Mouse (Mus musculus) CH12.LX (cell line): ENCODE data around the gene Espn. TPM values are rescaled to one million over a fixed set of nuclear protein-coding genes. Genes with fewer than 3 reads are reported as not detected.
A peak's percentile ranks its signal among the peaks of the same experiment; 100 is the strongest.

Experiments
- DNase-seq: peaks from one replicate; pipeline ENCODE4 v3.0.0-alpha.2; 2013; ENCODE audit errors: extremely low read depth
- H3K27ac ChIP-seq: 2 replicates; pipeline ENCODE4 v1.5.1; 2012; ENCODE audit warnings: low read depth, mild to moderate bottlenecking, control low read depth, moderate library complexity; ENCODE audit not compliant: insufficient read depth
- H3K27me3 ChIP-seq: replicated peaks from 2 replicates; pipeline ENCODE3; 2012; ENCODE audit warnings: inconsistent platforms
- H3K36me3 ChIP-seq, 2 experiments: replicated peaks in 1 of 2; 2 replicates each; pipeline versions ENCODE3 to v1.6.1; 2012; ENCODE audit warnings: inconsistent platforms in 1 of 2, low read length in 1 of 2, mild to moderate bottlenecking in 1 of 2, mixed read lengths in 1 of 2, moderate library complexity in 1 of 2; ENCODE audit not compliant: control insufficient read depth in 1 of 2, insufficient read depth in 1 of 2
- H3K4me1 ChIP-seq, 2 experiments: 2 replicates each; pipeline ENCODE4 v1.6.1; 2012; ENCODE audit warnings: inconsistent platforms in 1 of 2, moderate library complexity in 1 of 2; ENCODE audit not compliant: insufficient read depth in 2 of 2, control insufficient read depth in 1 of 2
- H3K4me2 ChIP-seq: 2 replicates; pipeline ENCODE4 v1.6.1; 2012; ENCODE audit warnings: low read depth, mild to moderate bottlenecking, control low read depth; ENCODE audit not compliant: poor library complexity, insufficient read depth, severe bottlenecking
- H3K4me3 ChIP-seq, 3 experiments: fragments of 150-350 bp in 1 of 3; sonication (generic) in 1 of 3; replicated peaks in 1 of 3; 2 replicates each; pipeline versions ENCODE3 to v1.5.1; 2011 to 2012; ENCODE audit warnings: low read depth in 2 of 3, low read length in 2 of 3, mild to moderate bottlenecking in 2 of 3, moderate library complexity in 2 of 3, control low read depth in 1 of 3, improper control_type of control experiment in 1 of 3, inconsistent platforms in 1 of 3, mixed read lengths in 1 of 3; ENCODE audit not compliant: poor library complexity in 1 of 3
- H3K79me2 ChIP-seq: replicated peaks from 2 replicates; pipeline ENCODE4 v1.6.1; 2012; ENCODE audit warnings: mild to moderate bottlenecking, moderate library complexity; ENCODE audit not compliant: control insufficient read depth, poor library complexity, insufficient read depth, severe bottlenecking; ENCODE audit errors: extremely low read depth
- H3K9ac ChIP-seq: 2 replicates; pipeline ENCODE4 v1.6.1; 2012; ENCODE audit warnings: low read depth, mild to moderate bottlenecking, control low read depth, moderate library complexity; ENCODE audit not compliant: insufficient read depth
- H3K9me3 ChIP-seq: replicated peaks from 2 replicates; pipeline ENCODE3; 2012; ENCODE audit warnings: low read length, inconsistent platforms, mixed read lengths
- BHLHE40 ChIP-seq: IDR thresholded peaks from 2 replicates; pipeline ENCODE4 v1.6.1; 2011; ENCODE audit warnings: mild to moderate bottlenecking, low read depth, low read length, improper control_type of control experiment
- CHD1 ChIP-seq: IDR thresholded peaks from 2 replicates; pipeline ENCODE4 v1.6.1; 2012; ENCODE audit warnings: low read depth, low read length, improper control_type of control experiment, inconsistent platforms
- CHD2 ChIP-seq: IDR thresholded peaks from 2 replicates; pipeline ENCODE4 v1.6.1; 2011; ENCODE audit warnings: low read length, improper control_type of control experiment
- CTCF ChIP-seq, 2 experiments: IDR thresholded peaks in 1 of 2; conservative IDR thresholded peaks in 1 of 2; 2 replicates each; pipeline ENCODE4 v1.5.1; 2011 to 2012; ENCODE audit warnings: low read depth in 2 of 2, low read length in 2 of 2, improper control_type of control experiment in 1 of 2, inconsistent platforms in 1 of 2, mild to moderate bottlenecking in 1 of 2, moderate library complexity in 1 of 2
- ELF1 ChIP-seq: IDR thresholded peaks from 2 replicates; pipeline ENCODE4 v1.6.1; 2014; ENCODE audit warnings: low read depth, mild to moderate bottlenecking, inconsistent platforms, low read length, improper control_type of control experiment
- EP300 ChIP-seq: IDR thresholded peaks from 2 replicates; pipeline ENCODE4 v1.6.1; 2011; ENCODE audit warnings: low read length, improper control_type of control experiment
- ETS1 ChIP-seq: conservative IDR thresholded peaks from 2 replicates; pipeline ENCODE4 v1.6.1; 2012; ENCODE audit warnings: low read depth, mild to moderate bottlenecking, inconsistent platforms, low read length, improper control_type of control experiment, moderate library complexity
- IRF4 ChIP-seq: IDR thresholded peaks from 2 replicates; pipeline ENCODE4 v1.6.1; 2014; ENCODE audit warnings: low read depth, mild to moderate bottlenecking, inconsistent platforms, low read length, improper control_type of control experiment
- JUND ChIP-seq: conservative IDR thresholded peaks from 2 replicates; pipeline ENCODE4 v1.6.1; 2011; ENCODE audit warnings: low read depth, low read length, improper control_type of control experiment
- KAT2A ChIP-seq: IDR thresholded peaks from 2 replicates; pipeline ENCODE4 v1.6.1; 2012; ENCODE audit warnings: low read length, improper control_type of control experiment, inconsistent platforms; ENCODE audit not compliant: insufficient replicate concordance
- MAFK ChIP-seq: IDR thresholded peaks from 2 replicates; pipeline ENCODE4 v1.6.1; 2011; ENCODE audit warnings: low read length, improper control_type of control experiment; ENCODE audit not compliant: insufficient replicate concordance
- MAZ ChIP-seq: IDR thresholded peaks from 2 replicates; pipeline ENCODE4 v1.6.1; 2012; ENCODE audit warnings: low read depth, mild to moderate bottlenecking, inconsistent platforms, low read length, improper control_type of control experiment, moderate library complexity
- NRF1 ChIP-seq: IDR thresholded peaks from 2 replicates; pipeline ENCODE4 v1.6.1; 2014; ENCODE audit warnings: low read depth, mild to moderate bottlenecking, inconsistent platforms, low read length, improper control_type of control experiment, moderate library complexity
- POLR2A ChIP-seq: IDR thresholded peaks from 2 replicates; pipeline ENCODE4 v1.6.1; 2011; ENCODE audit warnings: low read depth, mild to moderate bottlenecking, improper control_type of control experiment, low read length
- RAD21 ChIP-seq: IDR thresholded peaks from 2 replicates; pipeline ENCODE4 v1.6.1; 2011; ENCODE audit warnings: low read depth, mild to moderate bottlenecking, low read length, improper control_type of control experiment, moderate library complexity
- RCOR1 ChIP-seq: conservative IDR thresholded peaks from 2 replicates; pipeline ENCODE4 v1.6.1; 2012; ENCODE audit warnings: low read depth, mild to moderate bottlenecking, inconsistent platforms, low read length, improper control_type of control experiment
- SIN3A ChIP-seq: IDR thresholded peaks from 2 replicates; pipeline ENCODE4 v1.6.1; 2012; ENCODE audit warnings: low read length, improper control_type of control experiment, inconsistent platforms
- TBP ChIP-seq: conservative IDR thresholded peaks from 2 replicates; pipeline ENCODE4 v1.6.1; 2011; ENCODE audit warnings: low read depth, low read length, improper control_type of control experiment
- TCF12 ChIP-seq: IDR thresholded peaks from 2 replicates; pipeline ENCODE4 v1.6.1; 2014; ENCODE audit warnings: low read depth, mild to moderate bottlenecking, inconsistent platforms, low read length, improper control_type of control experiment
- USF2 ChIP-seq: conservative IDR thresholded peaks from 2 replicates; pipeline ENCODE4 v1.6.1; 2011; ENCODE audit warnings: low read depth, low read length, improper control_type of control experiment
- ZC3H11A ChIP-seq: IDR thresholded peaks from 2 replicates; pipeline ENCODE4 v1.6.1; 2012; ENCODE audit warnings: low read depth, mild to moderate bottlenecking, inconsistent platforms, low read length, improper control_type of control experiment
- ZMIZ1 ChIP-seq: IDR thresholded peaks from 2 replicates; pipeline ENCODE4 v1.6.1; 2012; ENCODE audit warnings: low read depth, mild to moderate bottlenecking, inconsistent platforms, low read length, improper control_type of control experiment
- ZNF384 ChIP-seq: IDR thresholded peaks from 2 replicates; pipeline ENCODE4 v1.6.1; 2012; ENCODE audit warnings: low read depth, low read length, improper control_type of control experiment, inconsistent platforms
- dilution Hi-C: fragments of 300-500 bp; cut with MboI; formaldehyde crosslinking; loops from 2 replicates; pipeline ENCODE4 v1.14.3; 2020; ENCODE audit warnings: low sequenced_read_pairs; ENCODE audit not compliant: extremely low pct_unique_long_range_greater_than_20kb, extremely low pct_ligation_motif_present
- in situ Hi-C: fragments of 300-500 bp; cut with MboI; formaldehyde crosslinking; loops from 3 replicates; pipeline ENCODE4 v1.14.3; 2019; ENCODE audit warnings: low sequenced_read_pairs, low pct_ligation_motif_present, low pct_unique_long_range_greater_than_20kb, mixed read lengths
- polyA plus RNA-seq: library from polyadenylated mRNA; unstranded; fragments of >175 nt; gene quantifications from 2 replicates; pipeline ENCODE4 v1.2.1, GENCODE M21; 2012; ENCODE audit warnings: low read depth; ENCODE audit not compliant: insufficient read length
- total RNA-seq, 2 experiments: library from RNA; depleted of rRNA; stranded (reverse); fragments of 300-350 nt in 1 of 2; fragments of >200 nt in 1 of 2; gene quantifications; 2 replicates each; pipeline ENCODE4 v1.2.3; 2012 to 2014

Gene Espn
- total and polyA plus RNA-seq, 3 experiments = 0.25 TPM; not detected in 2

GRCm38 (mm10) chr4:152124361-152124961 is 27.7 kb downstream of the Espn start:
- peaks cover 36% of the 10 kb centered on the region for H3K9me3 ChIP-seq
- H3K4me1 ChIP-seq = peaks cover 23 to 39% of the 10 kb centered on the region in 2 experiments
- H3K27ac ChIP-seq = no peak overlapping the region
- dilution Hi-C loops = no loop called here
- TF ChIP-seq TCF12 = no peak
- TF ChIP-seq CHD2 = peak; percentile 9; the same call in 1 of the 2 replicates
- no peak for TF ChIP-seq NRF1
- TF ChIP-seq ZNF384 = peak; percentile 32; the same call in 1 of the 2 replicates
- 0 out of 2 replicates have a peak, but pooled peaks have one; percentile 10 for TF ChIP-seq IRF4
- H3K9ac ChIP-seq = no peak overlapping the region
- H3K27me3 ChIP-seq = peaks cover 89% of the 10 kb centered on the region
- no peaks in the 10 kb centered on the region for H3K36me3 ChIP-seq
- no peaks in the 10 kb centered on the region for H3K79me2 ChIP-seq
- DNase-seq = no peak
- 0 out of 2 replicates have a peak overlapping the region, but pooled peaks have one; percentile 10 for H3K4me2 ChIP-seq
- in situ Hi-C loops = no loop called here
- H3K4me3 ChIP-seq = no peak overlapping the region

GRCm38 (mm10) chr4:152121183-152121505 is 31.0 kb downstream of the Espn start:
- TF ChIP-seq ELF1 = no peak
- TF ChIP-seq MAFK = no peak
- peak; percentile 36; the same call in 1 of the 2 replicates for TF ChIP-seq CHD1
- Histone ChIP-seq H3K79me2 (no peaks in the 10 kb centered on the region), H3K9me3 (peaks cover 13% of the 10 kb centered on the region), H3K36me3 (no peaks in the 10 kb centered on the region), H3K4me2 (peak overlapping the region; percentile 55), H3K4me1 (peaks cover 23 to 42% of the 10 kb centered on the region in 2 experiments), H3K27me3 (peaks cover 92% of the 10 kb centered on the region), H3K4me3 (peak overlapping the region; percentile 18 to 54 (median 38)), H3K9ac (peak overlapping the region; percentile 41), H3K27ac (peak overlapping the region; percentile 67)
- dilution Hi-C loops (no loop called here), in situ Hi-C loops (no loop called here)
- DNase-seq = no peak

GRCm38 (mm10) chr4:152120311-152121182 is 31.6 kb downstream of the Espn start:
- peak; percentile 70 for DNase-seq
- Histone ChIP-seq H3K79me2 (no peaks in the 10 kb centered on the region), H3K4me2 (peak overlapping the region; percentile 55), H3K4me3 (peak overlapping the region; percentile 18 to 54 (median 38)), H3K27ac (peak overlapping the region; percentile 67), H3K27me3 (peaks cover 92% of the 10 kb centered on the region), H3K9ac (peak overlapping the region; percentile 41), H3K9me3 (peaks cover 7% of the 10 kb centered on the region), H3K36me3 (no peaks in the 10 kb centered on the region), H3K4me1 (peaks cover 25 to 48% of the 10 kb centered on the region in 2 experiments)
- in situ Hi-C loops (no loop called here), dilution Hi-C loops (no loop called here)
- TF ChIP-seq SIN3A = no peak
- TF ChIP-seq TBP = no peak
- peak; percentile 74 for TF ChIP-seq ETS1
- no peak; the same call in none of the 2 replicates for TF ChIP-seq ELF1
- no peak; the same call in none of the 2 replicates for TF ChIP-seq EP300
- peak; percentile 43; the same call in 1 of the 2 replicates for TF ChIP-seq POLR2A
- TF ChIP-seq NRF1 = peak; percentile 24; the same call in 1 of the 2 replicates
- peak; percentile 98 for TF ChIP-seq ZNF384
- TF ChIP-seq CHD1 = no peak
- TF ChIP-seq BHLHE40 = peak; percentile 69
- no peak for TF ChIP-seq ZMIZ1
- TF ChIP-seq MAZ = no peak
- TF ChIP-seq RCOR1 = no peak
- no peak for TF ChIP-seq KAT2A
- TF ChIP-seq CTCF (conservative IDR thresholded peaks at IDR 0.05 in 1 of 2, IDR thresholded peaks at IDR 0.05 in 1 of 2; ENCODE audit: low read depth in 2 of 2, low read length in 2 of 2) = no peak
- TF ChIP-seq ZC3H11A = no peak
- no peak for TF ChIP-seq USF2
- no peak for TF ChIP-seq JUND
- TF ChIP-seq CHD2 = no peak
- TF ChIP-seq RAD21 = no peak
